Mouse (Mus musculus): ENCODE measurements around the gene Btbd18. TPM values are rescaled to one million over a fixed set of nuclear protein-coding genes. Genes with fewer than 3 reads are reported as not detected.

Gene Btbd18
- polyA plus RNA-seq (2015; fragmentation: Nextera tagmentation; extraction: Ambion mirVana): 0.05 TPM in 2 replicates

DNA sequence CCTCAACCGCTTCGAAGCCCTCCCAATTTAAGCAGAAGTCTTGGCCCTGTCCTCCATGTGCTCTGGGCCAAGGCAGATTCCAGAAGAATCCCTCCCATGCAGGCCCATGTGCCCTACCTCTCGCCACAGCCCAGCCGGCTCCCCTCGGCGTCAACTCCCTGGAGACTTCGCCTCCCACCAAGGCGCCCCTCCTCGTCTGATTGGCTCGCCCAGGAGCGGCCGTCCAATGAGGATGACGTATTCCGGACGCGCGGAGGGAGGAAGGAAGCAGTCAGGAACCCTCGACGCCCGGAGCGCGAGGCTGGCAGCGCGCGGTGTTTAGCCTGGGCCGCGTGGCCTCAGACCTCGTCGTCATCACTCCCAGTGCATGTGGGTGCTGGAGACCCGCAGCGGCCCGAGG lies at the start of gene Btbd18:
TSS of gene Btbd18 (plus strand) at position 274 of the 400 bp plus-strand sequence.
- no peak for ATAC-seq (ENCODE audit: insufficient read depth)
- WGBS (ENCODE audit: insufficient replicate concordance): 85% methylated on average over 32 of the region's 32 CpGs
- no peaks in the 10 kb centered on the region for H3K4me1 ChIP-seq (replicated peaks)

GRCm38 (mm10) chr2:84612764-84613163 lies 46.1 kb upstream of the Btbd18 start:
- Histone ChIP-seq H3K27ac (replicated peaks) (no peak overlapping the region), H3K9me3 (replicated peaks) (no peaks in the 10 kb centered on the region), H3K9ac (no peak overlapping the region), H3K4me3 (replicated peaks) (no peak overlapping the region), H3K36me3 (replicated peaks) (peaks cover 92% of the 10 kb centered on the region), H3K27me3 (no peaks in the 10 kb centered on the region), H3K4me1 (replicated peaks) (peaks cover 3% of the 10 kb centered on the region; the same call in 1 of the 2 replicates), H3K4me2 (no peak overlapping the region)
- 83% methylated on average over 6 of the region's 6 CpGs for WGBS (ENCODE audit: insufficient replicate concordance)
- no peak for ATAC-seq (ENCODE audit: insufficient read depth)

More for the DNA sequence above, at the start of gene Btbd18:
- Histone ChIP-seq H3K9ac (no peak within 1 kb of the TSS), H3K27me3 (no peaks in the 10 kb centered on the region), H3K4me2 (no peak within 1 kb of the TSS), H3K9me3 (replicated peaks) (no peaks in the 10 kb centered on the region), H3K27ac (replicated peaks) (peak within 1 kb of the TSS; percentile 60; the same call in 1 of the 2 replicates), H3K4me3 (replicated peaks) (no peak within 1 kb of the TSS), H3K36me3 (replicated peaks) (no peaks in the 10 kb centered on the region)

DNA sequence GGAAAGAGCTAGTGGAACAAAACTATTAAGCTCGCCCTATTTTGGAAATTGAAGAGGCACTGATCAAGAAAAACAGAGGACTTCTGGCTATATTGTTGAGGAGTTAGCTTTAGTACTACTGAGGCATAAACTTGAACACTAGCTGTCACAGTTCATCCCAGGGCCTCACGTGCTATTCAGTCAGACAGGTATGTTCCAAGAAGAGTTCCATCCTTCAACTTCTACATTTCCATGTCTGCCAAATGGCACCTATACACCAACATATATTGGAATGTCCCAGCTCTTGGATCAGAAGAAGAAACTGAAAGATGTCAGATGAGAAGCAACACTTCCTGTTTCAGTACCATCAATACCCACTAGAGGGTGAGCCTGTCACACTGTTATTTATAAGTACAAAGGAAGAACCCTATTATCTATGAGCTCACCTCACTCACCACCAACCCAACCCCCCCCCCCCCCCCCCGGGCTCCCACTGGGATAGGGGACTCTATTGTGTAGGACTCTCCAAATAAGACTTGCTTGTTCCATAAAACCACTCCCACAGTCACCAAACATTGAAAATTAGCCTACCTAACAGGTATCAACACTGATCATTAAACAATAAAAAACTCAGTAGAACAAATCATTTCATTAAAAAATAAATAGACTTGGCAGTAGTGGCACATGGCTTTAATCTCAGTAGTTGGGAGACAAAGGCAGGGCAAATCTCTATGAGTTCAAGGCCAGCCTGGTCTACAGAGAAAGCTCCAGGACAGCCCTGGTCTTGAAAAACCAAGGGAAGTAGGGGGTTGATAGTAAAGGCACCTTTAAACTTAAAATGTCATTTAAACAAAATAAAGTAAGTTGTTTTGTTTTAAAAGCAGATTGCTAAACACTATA lies 41.0 kb upstream of the Btbd18 start:
- WGBS (ENCODE audit: insufficient replicate concordance): 47% methylated on average over 3 of the region's 3 CpGs
- H3K27ac ChIP-seq (replicated peaks): no peak overlapping the region
- H3K36me3 ChIP-seq (replicated peaks): peaks cover 61% of the 10 kb centered on the region
- H3K9me3 ChIP-seq (replicated peaks): no peaks in the 10 kb centered on the region
- no peak for ATAC-seq (ENCODE audit: insufficient read depth)
- H3K9ac ChIP-seq: no peak overlapping the region
- no peaks in the 10 kb centered on the region for H3K27me3 ChIP-seq
- no peak overlapping the region for H3K4me2 ChIP-seq
- H3K4me3 ChIP-seq (replicated peaks): no peak overlapping the region
- peaks cover 11% of the 10 kb centered on the region; the same call in 1 of the 2 replicates for H3K4me1 ChIP-seq (replicated peaks)

DNA sequence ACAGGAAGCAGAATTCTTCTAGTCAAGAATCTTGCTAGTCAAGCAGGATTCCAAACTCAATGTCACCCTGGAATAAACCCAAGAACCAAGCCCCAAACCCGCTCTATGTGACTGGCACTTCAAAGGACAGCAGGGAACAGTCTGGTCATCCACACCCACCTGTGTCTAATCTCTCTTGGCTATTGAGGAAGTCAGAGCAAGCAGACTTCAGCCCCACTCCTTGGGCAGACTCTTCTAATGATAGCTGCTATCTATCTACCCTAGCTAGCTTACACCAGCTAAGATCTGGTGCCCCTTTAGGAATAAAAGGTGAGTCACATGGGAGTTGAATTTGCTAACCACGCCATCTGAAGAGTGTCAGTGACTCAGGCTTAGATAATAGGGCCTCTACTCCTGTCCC lies 40.0 kb upstream of the Btbd18 start:
- Histone ChIP-seq H3K4me2 (no peak overlapping the region), H3K9ac (no peak overlapping the region), H3K27me3 (no peaks in the 10 kb centered on the region), H3K27ac (replicated peaks) (0 out of 2 replicates have a peak overlapping the region, but pooled peaks have one; percentile 19), H3K36me3 (replicated peaks) (peaks cover 52% of the 10 kb centered on the region), H3K4me1 (replicated peaks) (peaks cover 20% of the 10 kb centered on the region), H3K4me3 (replicated peaks) (no peak overlapping the region), H3K9me3 (replicated peaks) (no peaks in the 10 kb centered on the region)
- WGBS (ENCODE audit: insufficient replicate concordance): 44% methylated on average over 2 of the region's 2 CpGs
- ATAC-seq (ENCODE audit: insufficient read depth): no peak

- Histone ChIP-seq H3K4me2 (no peak overlapping the region), H3K36me3 (replicated peaks) (peaks cover 48% of the 10 kb centered on the region), H3K27me3 (no peaks in the 10 kb centered on the region), H3K27ac (replicated peaks) (no peak overlapping the region), H3K4me3 (replicated peaks) (no peak overlapping the region), H3K9ac (no peak overlapping the region), H3K9me3 (replicated peaks) (no peaks in the 10 kb centered on the region), H3K4me1 (replicated peaks) (peaks cover 27% of the 10 kb centered on the region)
- no peak for ATAC-seq (ENCODE audit: insufficient read depth)
- 84% methylated on average over 21 of the region's 21 CpGs for WGBS (ENCODE audit: insufficient replicate concordance)
Measured at GRCm38 (mm10) chr2:84619646-84620340, 39.1 kb upstream of the Btbd18 start.

GRCm38 (mm10) chr2:84622668-84623067 lies 36.2 kb upstream of the Btbd18 start:
- no peaks in the 10 kb centered on the region for H3K27me3 ChIP-seq
- H3K4me2 ChIP-seq: no peak overlapping the region
- WGBS (ENCODE audit: insufficient replicate concordance): 56% methylated on average over 2 of the region's 2 CpGs
- no peak overlapping the region for H3K4me3 ChIP-seq (replicated peaks)
- peaks cover 34% of the 10 kb centered on the region for H3K4me1 ChIP-seq (replicated peaks)
- no peak overlapping the region for H3K9ac ChIP-seq
- H3K36me3 ChIP-seq (replicated peaks): peaks cover 23% of the 10 kb centered on the region
- no peak for ATAC-seq (ENCODE audit: insufficient read depth)
- H3K9me3 ChIP-seq (replicated peaks): no peaks in the 10 kb centered on the region
- 0 out of 2 replicates have a peak overlapping the region, but pooled peaks have one; percentile 10 for H3K27ac ChIP-seq (replicated peaks)

DNA sequence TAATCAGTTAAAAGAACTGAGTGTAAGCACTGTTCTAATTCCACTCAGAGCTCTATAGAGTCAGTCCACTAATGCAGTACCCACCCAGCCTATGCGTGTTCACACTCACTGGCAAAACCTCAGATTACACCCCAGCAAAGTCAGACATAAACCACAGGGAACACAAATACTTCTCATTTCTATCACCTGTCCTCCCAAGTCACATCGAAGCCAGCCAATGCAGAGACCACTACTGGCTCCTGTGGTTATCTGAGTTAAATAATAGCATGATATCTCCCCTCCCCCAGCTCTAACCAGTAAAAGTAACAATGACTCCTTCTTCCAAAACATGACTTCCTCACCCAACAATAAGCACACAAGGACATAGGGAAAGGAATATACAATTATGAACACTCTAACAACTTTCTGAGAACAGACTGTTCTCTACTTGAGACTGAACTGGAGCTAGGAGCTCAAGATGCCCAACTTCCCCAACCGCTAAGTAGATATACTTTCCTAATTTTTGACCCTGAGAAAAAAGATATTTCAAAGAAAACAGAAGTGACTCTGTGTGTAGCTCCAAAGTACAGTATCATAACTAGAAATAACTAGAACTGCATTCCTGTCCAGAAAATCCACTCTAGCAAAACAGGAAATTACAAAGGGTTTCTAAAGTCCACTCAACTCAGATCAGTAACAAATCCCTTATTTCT lies 35.3 kb upstream of the Btbd18 start:
- H3K4me2 ChIP-seq: no peak overlapping the region
- H3K4me3 ChIP-seq (replicated peaks): no peak overlapping the region
- 43% methylated on average over 3 of the region's 3 CpGs for WGBS (ENCODE audit: insufficient replicate concordance)
- no peak for ATAC-seq (ENCODE audit: insufficient read depth)
- H3K4me1 ChIP-seq (replicated peaks): peaks cover 38% of the 10 kb centered on the region
- H3K9ac ChIP-seq: no peak overlapping the region
- peaks cover 23% of the 10 kb centered on the region for H3K36me3 ChIP-seq (replicated peaks)
- H3K27ac ChIP-seq (replicated peaks): 0 out of 2 replicates have a peak overlapping the region, but pooled peaks have one; percentile 19
- H3K9me3 ChIP-seq (replicated peaks): no peaks in the 10 kb centered on the region
- H3K27me3 ChIP-seq: no peaks in the 10 kb centered on the region

- no peak for ATAC-seq (ENCODE audit: insufficient read depth)
- no peaks in the 10 kb centered on the region for H3K9me3 ChIP-seq (replicated peaks)
- H3K9ac ChIP-seq: no peak overlapping the region
- no peaks in the 10 kb centered on the region for H3K27me3 ChIP-seq
- peaks cover 23% of the 10 kb centered on the region for H3K36me3 ChIP-seq (replicated peaks)
- H3K4me1 ChIP-seq (replicated peaks): peaks cover 41% of the 10 kb centered on the region
- H3K27ac ChIP-seq (replicated peaks): 0 out of 2 replicates have a peak overlapping the region, but pooled peaks have one; percentile 3
- no peak overlapping the region for H3K4me3 ChIP-seq (replicated peaks)
- no peak overlapping the region for H3K4me2 ChIP-seq
- 84% methylated on average over 17 of the region's 17 CpGs for WGBS (ENCODE audit: insufficient replicate concordance)
Measured at GRCm38 (mm10) chr2:84624201-84624600, 34.7 kb upstream of the Btbd18 start.

GRCm38 (mm10) chr2:84626366-84626975 lies 32.4 kb upstream of the Btbd18 start:
- H3K4me3 ChIP-seq (replicated peaks): no peak overlapping the region
- peaks cover 42% of the 10 kb centered on the region for H3K4me1 ChIP-seq (replicated peaks)
- H3K27ac ChIP-seq (replicated peaks): no peak overlapping the region
- H3K9ac ChIP-seq: no peak overlapping the region
- peaks cover 6% of the 10 kb centered on the region; the same call in 1 of the 2 replicates for H3K36me3 ChIP-seq (replicated peaks)
- ATAC-seq (ENCODE audit: insufficient read depth): no peak
- no peak overlapping the region for H3K4me2 ChIP-seq
- H3K27me3 ChIP-seq: no peaks in the 10 kb centered on the region
- 70% methylated on average over 7 of the region's 7 CpGs for WGBS (ENCODE audit: insufficient replicate concordance)
- no peaks in the 10 kb centered on the region for H3K9me3 ChIP-seq (replicated peaks)

DNA sequence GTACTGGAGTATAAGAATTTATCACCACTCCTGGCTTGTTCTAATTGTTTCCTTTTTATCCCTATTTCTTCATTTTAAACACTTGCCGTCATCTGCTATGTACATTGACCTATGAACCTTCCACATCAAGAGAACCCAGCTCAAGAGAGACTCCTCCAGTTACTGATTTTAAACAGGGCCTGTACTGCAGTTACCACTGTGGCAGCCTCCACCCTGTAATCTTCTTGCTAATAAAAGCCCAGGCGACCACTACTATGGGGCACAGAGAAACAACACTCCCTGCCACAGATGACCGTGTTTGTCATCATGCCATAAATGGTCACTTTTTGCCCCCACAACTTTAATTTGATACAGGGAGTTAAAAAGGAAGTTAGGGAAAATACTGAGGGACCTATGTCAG lies 31.8 kb upstream of the Btbd18 start:
- Histone ChIP-seq H3K27ac (replicated peaks) (0 out of 2 replicates have a peak overlapping the region, but pooled peaks have one; percentile 22), H3K4me2 (no peak overlapping the region), H3K36me3 (replicated peaks) (peaks cover 6% of the 10 kb centered on the region; the same call in 1 of the 2 replicates), H3K9ac (no peak overlapping the region), H3K27me3 (no peaks in the 10 kb centered on the region), H3K4me3 (replicated peaks) (no peak overlapping the region), H3K9me3 (replicated peaks) (no peaks in the 10 kb centered on the region), H3K4me1 (replicated peaks) (peaks cover 47% of the 10 kb centered on the region)
- ATAC-seq (ENCODE audit: insufficient read depth): no peak; the same call in 1 of the 2 replicates
- 60% methylated on average over 3 of the region's 3 CpGs for WGBS (ENCODE audit: insufficient replicate concordance)
